Mouse (Mus musculus) myocyte (in vitro differentiated cells): ENCODE measurements at regions not wholly inside any gene's neighbourhood (a gene's known extent, or its start where the extent isn't known, plus 50 kb on each side); places are given as distances from the start of the nearest gene placed in this dataset.

Experiments
- H3K27me3 ChIP-seq: one replicate; pipeline ENCODE4 v1.6.1; 2011; ENCODE audit not compliant: control insufficient read depth, insufficient read depth, insufficient read length
- H3K36me3 ChIP-seq: one replicate; pipeline ENCODE4 v1.6.1; 2011; ENCODE audit not compliant: control insufficient read depth, insufficient read depth
- H3K4me2 ChIP-seq: one replicate; pipeline ENCODE4 v1.6.1; 2011; ENCODE audit warnings: low read depth, control low read depth
- H3K4me3 ChIP-seq: one replicate; pipeline ENCODE4 v1.5.1; 2011; ENCODE audit warnings: mild to moderate bottlenecking, control low read depth, moderate library complexity
- H3K79me2 ChIP-seq: one replicate; pipeline ENCODE4 v1.6.1; 2011; ENCODE audit not compliant: control insufficient read depth, insufficient read depth
- H3ac ChIP-seq: one replicate; pipeline ENCODE4 v1.6.1; 2011; ENCODE audit not compliant: control insufficient read depth, insufficient read length
- CEBPB ChIP-seq: IDR thresholded peaks from 2 replicates; pipeline ENCODE4 v1.6.1; 2011; ENCODE audit warnings: mild to moderate bottlenecking, moderate library complexity; ENCODE audit not compliant: poor library complexity, insufficient read depth, severe bottlenecking
- E2F4 ChIP-seq: IDR thresholded peaks from one replicate; pipeline ENCODE4 v1.6.1; 2011; ENCODE audit warnings: mild to moderate bottlenecking, control low read depth, moderate library complexity; ENCODE audit not compliant: insufficient read depth
- MAX ChIP-seq: IDR thresholded peaks from one replicate; pipeline ENCODE4 v1.6.1; 2011; ENCODE audit warnings: low read depth, mild to moderate bottlenecking, control low read depth
- MYOD1 ChIP-seq, 3 experiments: IDR thresholded peaks; one replicate each; pipeline ENCODE4 v1.6.1; 2011; ENCODE audit warnings: control low read depth in 2 of 3, low read depth in 2 of 3, mild to moderate bottlenecking in 2 of 3, moderate library complexity in 1 of 3; ENCODE audit not compliant: insufficient read length in 2 of 3, control insufficient read depth in 1 of 3
- MYOG ChIP-seq, 3 experiments: IDR thresholded peaks; one replicate each; pipeline ENCODE4 v1.6.1; 2011; ENCODE audit warnings: control low read depth in 2 of 3, low read depth in 2 of 3, mild to moderate bottlenecking in 2 of 3; ENCODE audit not compliant: insufficient read length in 2 of 3, control insufficient read depth in 1 of 3, insufficient read depth in 1 of 3
- POLR2A ChIP-seq: IDR thresholded peaks from one replicate; pipeline ENCODE4 v1.6.1; 2011; ENCODE audit warnings: low read depth, mild to moderate bottlenecking, control low read depth, moderate library complexity; ENCODE audit not compliant: insufficient read length
- POLR2AphosphoS2 ChIP-seq: IDR thresholded peaks from one replicate; pipeline ENCODE4 v1.6.1; 2011; ENCODE audit warnings: low read depth, control low read depth; ENCODE audit not compliant: insufficient read length
- REST ChIP-seq: IDR thresholded peaks from one replicate; pipeline ENCODE4 v1.6.1; 2011; ENCODE audit warnings: mild to moderate bottlenecking, control low read depth, moderate library complexity; ENCODE audit not compliant: insufficient read depth, insufficient read length
- SRF ChIP-seq: IDR thresholded peaks from one replicate; pipeline ENCODE4 v1.6.1; 2011; ENCODE audit warnings: low read depth; ENCODE audit not compliant: control insufficient read depth, insufficient read length
- TCF12 ChIP-seq: IDR thresholded peaks from one replicate; pipeline ENCODE4 v1.6.1; 2011; ENCODE audit warnings: mild to moderate bottlenecking, control low read depth; ENCODE audit not compliant: poor library complexity, insufficient read depth, severe bottlenecking
- TCF3 ChIP-seq: IDR thresholded peaks from one replicate; pipeline ENCODE4 v1.6.1; 2011; ENCODE audit warnings: low read depth, control low read depth; ENCODE audit not compliant: insufficient read length
- USF1 ChIP-seq: IDR thresholded peaks from one replicate; pipeline ENCODE4 v1.6.1; 2011; ENCODE audit warnings: low read depth, mild to moderate bottlenecking, control low read depth, moderate library complexity

DNA sequence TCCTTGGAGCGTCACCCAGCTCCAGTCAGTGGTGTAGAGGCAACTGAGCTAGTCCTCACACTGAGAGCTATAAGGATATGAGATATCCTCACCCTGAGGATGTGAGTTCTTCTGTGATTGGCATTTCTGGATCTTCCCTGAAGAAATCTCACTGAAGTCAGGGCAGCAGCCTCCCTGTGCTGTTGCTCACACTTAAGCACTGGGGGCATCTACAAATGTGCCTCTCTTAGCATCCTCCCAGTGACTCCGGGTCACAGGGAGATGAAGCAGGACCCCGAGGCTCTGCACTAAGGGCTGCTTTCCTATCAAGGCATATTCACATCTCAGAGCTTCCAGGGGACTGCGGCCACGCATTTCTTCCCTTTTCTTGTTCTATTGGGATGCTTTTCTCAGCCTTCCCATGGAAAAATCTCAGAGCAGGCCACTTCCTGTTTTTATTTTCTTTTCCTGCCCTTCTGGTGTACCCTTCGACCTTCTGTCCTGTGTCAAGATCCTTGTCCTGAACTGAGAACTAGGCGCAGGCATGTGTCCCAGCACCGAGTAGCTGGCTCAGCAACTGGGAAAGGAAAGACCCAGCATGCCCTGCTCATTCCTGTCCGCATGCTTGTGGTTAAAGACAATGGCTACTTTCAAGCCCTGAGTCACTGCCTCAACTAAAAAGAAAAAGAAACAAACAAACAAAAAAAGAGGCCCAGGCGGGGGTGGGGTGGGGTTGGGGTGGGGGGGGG is 92.8 kb downstream of the Tomm20 start:
- Histone ChIP-seq H3K4me3 (no peak overlapping the region), H3K27me3 (no peaks in the 10 kb centered on the region), H3ac (no peak overlapping the region), H3K4me2 (peak overlapping the region; percentile 83), H3K36me3 (no peaks in the 10 kb centered on the region), H3K79me2 (no peaks in the 10 kb centered on the region)
- TF ChIP-seq POLR2A (peak; percentile 38), POLR2AphosphoS2 (no peak), USF1 (no peak), TCF12 (no peak), REST (no peak), MAX (peak; percentile 61), MYOD1 (IDR thresholded peaks at IDR 0.05; ENCODE audit: control insufficient read depth in 1 of 3, insufficient read length in 2 of 3, low read depth in 2 of 3) (peak in 1 of 3 experiments; percentile 51), E2F4 (no peak), CEBPB (no peak), TCF3 (no peak), SRF (no peak), MYOG (IDR thresholded peaks at IDR 0.05; ENCODE audit: control insufficient read depth in 1 of 3, insufficient read depth in 1 of 3, insufficient read length in 2 of 3, low read depth in 2 of 3) (peak in 2 of 3 experiments; percentile 4 to 74)

DNA sequence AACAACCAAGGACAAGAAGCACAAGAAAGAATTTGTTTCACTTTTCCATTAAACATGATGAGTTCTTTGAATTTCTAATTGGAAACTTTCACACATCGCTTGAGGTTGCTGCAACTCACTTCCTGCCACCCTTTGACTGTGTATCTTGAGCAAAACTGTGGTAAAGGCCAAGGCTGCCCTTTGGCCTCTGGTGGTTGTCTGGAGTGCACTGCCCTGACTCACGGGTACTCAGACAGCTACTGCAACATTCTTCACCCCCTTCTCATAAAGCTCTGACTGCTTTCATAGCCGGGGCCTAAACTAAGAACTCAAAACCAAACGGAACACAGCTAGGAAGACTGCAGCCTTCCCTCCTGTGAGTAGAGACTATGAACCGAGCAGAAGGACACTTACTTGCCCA is 93.5 kb downstream of the Tomm20 start:
- Histone ChIP-seq H3K4me3 (no peak overlapping the region), H3K4me2 (peak overlapping the region; percentile 83), H3K27me3 (no peaks in the 10 kb centered on the region), H3K79me2 (no peaks in the 10 kb centered on the region), H3ac (no peak overlapping the region), H3K36me3 (no peaks in the 10 kb centered on the region)
- TF ChIP-seq TCF3 (no peak), REST (no peak), CEBPB (peak; percentile 90), SRF (no peak), E2F4 (no peak), MYOG (IDR thresholded peaks at IDR 0.05; ENCODE audit: control insufficient read depth in 1 of 3, insufficient read depth in 1 of 3, insufficient read length in 2 of 3, low read depth in 2 of 3) (peak in 1 of 3 experiments; percentile 63), MYOD1 (IDR thresholded peaks at IDR 0.05; ENCODE audit: control insufficient read depth in 1 of 3, insufficient read length in 2 of 3, low read depth in 2 of 3) (peak in 1 of 3 experiments; percentile 48), MAX (peak; percentile 6), POLR2AphosphoS2 (no peak), TCF12 (peak; percentile 47)

DNA sequence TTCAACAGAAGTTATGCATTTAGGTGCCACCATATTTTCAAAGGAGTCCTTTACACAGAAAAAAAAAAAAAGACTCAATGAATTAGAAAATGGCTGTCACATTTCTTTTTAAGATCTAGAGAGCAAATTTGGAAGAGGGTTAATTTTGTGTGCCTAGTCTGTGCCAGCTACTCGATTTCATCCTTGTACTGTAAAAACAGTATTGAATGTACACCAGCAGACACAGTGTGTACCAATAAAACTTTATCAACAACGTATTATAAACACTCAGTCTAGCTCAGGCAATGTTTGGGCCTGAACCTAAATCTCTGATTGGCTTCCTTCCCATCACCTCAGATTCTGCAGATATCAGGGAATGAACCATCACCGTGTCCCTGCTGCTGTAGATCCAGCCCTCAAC is 93.9 kb downstream of the Tomm20 start:
- TF ChIP-seq USF1 (no peak), MYOG (IDR thresholded peaks at IDR 0.05; ENCODE audit: control insufficient read depth in 1 of 3, insufficient read depth in 1 of 3, insufficient read length in 2 of 3, low read depth in 2 of 3) (no peak), E2F4 (no peak), MAX (no peak), TCF3 (no peak), POLR2AphosphoS2 (no peak), SRF (no peak), REST (no peak), MYOD1 (IDR thresholded peaks at IDR 0.05; ENCODE audit: control insufficient read depth in 1 of 3, insufficient read length in 2 of 3, low read depth in 2 of 3) (no peak), TCF12 (no peak), POLR2A (no peak), CEBPB (no peak)
- peak overlapping the region; percentile 59 for H3K4me2 ChIP-seq
- no peaks in the 10 kb centered on the region for H3K36me3 ChIP-seq
- H3K27me3 ChIP-seq = no peaks in the 10 kb centered on the region
- no peak overlapping the region for H3ac ChIP-seq
- no peak overlapping the region for H3K4me3 ChIP-seq
- H3K79me2 ChIP-seq = no peaks in the 10 kb centered on the region

DNA sequence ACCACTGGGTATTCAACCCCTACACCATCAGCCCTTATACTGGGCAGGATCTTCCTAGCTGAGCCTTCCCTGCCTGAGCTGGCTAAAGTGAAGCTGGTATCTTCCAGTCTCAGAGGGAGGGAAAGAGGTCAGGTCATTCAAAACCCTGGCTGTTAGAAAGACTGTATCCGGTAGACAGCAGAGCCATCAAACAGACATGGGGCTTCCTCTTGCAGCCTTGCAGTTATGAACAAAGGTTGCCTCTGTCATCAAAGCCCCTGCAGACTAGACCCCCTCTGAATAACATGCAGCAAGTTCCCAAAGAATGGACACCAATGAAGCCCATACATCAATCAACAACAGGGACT is 95.5 kb downstream of the Tomm20 start:
- Histone ChIP-seq H3K79me2 (no peaks in the 10 kb centered on the region), H3ac (no peak overlapping the region), H3K4me2 (peak overlapping the region; percentile 54), H3K27me3 (no peaks in the 10 kb centered on the region), H3K4me3 (no peak overlapping the region), H3K36me3 (no peaks in the 10 kb centered on the region)
- TF ChIP-seq POLR2A = no peak
- TF ChIP-seq TCF12 = no peak
- no peak for TF ChIP-seq MYOD1 (IDR thresholded peaks at IDR 0.05; ENCODE audit: control insufficient read depth in 1 of 3, insufficient read length in 2 of 3, low read depth in 2 of 3)
- no peak for TF ChIP-seq SRF
- no peak for TF ChIP-seq USF1
- no peak for TF ChIP-seq MAX
